Mouse (Mus musculus) hindbrain, embryonic 15.5 days (tissue): Measurements from ENCODE around the gene Gna12. TPM values are rescaled to one million over a fixed set of nuclear protein-coding genes. Genes with fewer than 3 reads are reported as not detected.

Source experiments
- ATAC-seq: fragments of 200-750 bp; cut with Nextera tagmentation; 2 replicates; pipeline ENCODE4 v1.8.0; 2017; ENCODE audit warnings: low read depth, moderate number of reproducible peaks, moderate TSS enrichment; ENCODE audit not compliant: low FRiP score
- H3K27ac ChIP-seq: fragments of 300-500 bp; sonication (generic); replicated peaks from 2 replicates; pipeline ENCODE4 v1.5.1; 2015; ENCODE audit warnings: mild to moderate bottlenecking, inconsistent platforms
- H3K27me3 ChIP-seq: fragments of 300-500 bp; sonication (generic); 2 replicates; pipeline ENCODE4 v1.6.1; 2015; ENCODE audit warnings: control low read depth, inconsistent platforms
- H3K36me3 ChIP-seq: fragments of 300-500 bp; sonication (generic); 2 replicates; pipeline ENCODE4 v1.6.1; 2015; ENCODE audit warnings: control low read depth, inconsistent platforms
- H3K4me1 ChIP-seq: fragments of 300-500 bp; sonication (generic); replicated peaks from 2 replicates; pipeline ENCODE4 v1.6.1; 2015; ENCODE audit warnings: control low read depth, inconsistent platforms
- H3K4me2 ChIP-seq: fragments of 300-500 bp; sonication (generic); 2 replicates; pipeline ENCODE4 v1.6.1; 2015; ENCODE audit warnings: moderate library complexity, mild to moderate bottlenecking, inconsistent platforms
- H3K4me3 ChIP-seq: fragments of 300-500 bp; sonication (generic); 2 replicates; pipeline ENCODE4 v1.5.1; 2015; ENCODE audit warnings: mild to moderate bottlenecking, inconsistent platforms
- H3K9ac ChIP-seq: fragments of 300-500 bp; sonication (generic); 2 replicates; pipeline ENCODE4 v1.6.1; 2015; ENCODE audit warnings: inconsistent platforms
- H3K9me3 ChIP-seq: fragments of 300-500 bp; sonication (generic); 2 replicates; pipeline ENCODE4 v1.6.1; 2016; ENCODE audit warnings: control low read depth, inconsistent platforms
- WGBS: fragments of 180-500 bp; shearing (Covaris S2); methylation state at CpG from one replicate; pipeline ENCODE4 v1.1.7; 2015; 5-methylcytosine and 5-hydroxymethylcytosine counted together
- polyA plus RNA-seq: library from polyadenylated mRNA; unstranded; fragments of >200 nt; fragmentation: Nextera tagmentation; extraction: Ambion mirVana; gene quantifications from 2 replicates; pipeline ENCODE4 v1.2.1, GENCODE M21; 2015

The Gna12 gene
- polyA plus RNA-seq, 1 experiment from 2014 or later, result 70.0 TPM

DNA sequence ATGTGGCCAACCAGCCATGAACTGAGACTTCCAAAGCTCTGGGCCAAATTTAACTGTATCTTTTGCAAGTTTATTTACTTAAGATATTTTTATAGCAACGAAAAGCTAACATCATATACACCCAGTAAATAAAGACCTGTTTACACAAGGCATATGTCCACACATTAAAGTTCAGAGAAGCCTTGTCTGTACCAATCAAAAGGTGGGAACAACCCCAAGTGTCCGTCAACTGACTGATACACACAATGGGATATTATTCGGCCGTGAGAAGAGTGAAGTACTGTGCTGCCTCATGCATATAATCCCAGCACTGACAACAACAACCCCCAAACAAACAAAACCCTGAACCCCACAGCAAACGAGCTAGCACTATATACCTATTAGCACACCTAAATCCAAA lies 18.2 kb downstream of the Gna12 start:
- 63% methylated on average over 5 of the region's 5 CpGs for WGBS
- H3K27ac ChIP-seq, result no peak overlapping the region
- no peak overlapping the region for H3K4me3 ChIP-seq
- H3K27me3 ChIP-seq, result no peaks in the 10 kb centered on the region
- no peak for ATAC-seq
- no peak overlapping the region for H3K4me2 ChIP-seq
- peaks cover 51% of the 10 kb centered on the region for H3K4me1 ChIP-seq
- no peaks in the 10 kb centered on the region for H3K9me3 ChIP-seq
- H3K36me3 ChIP-seq, result no peaks in the 10 kb centered on the region
- H3K9ac ChIP-seq, result no peak overlapping the region

DNA sequence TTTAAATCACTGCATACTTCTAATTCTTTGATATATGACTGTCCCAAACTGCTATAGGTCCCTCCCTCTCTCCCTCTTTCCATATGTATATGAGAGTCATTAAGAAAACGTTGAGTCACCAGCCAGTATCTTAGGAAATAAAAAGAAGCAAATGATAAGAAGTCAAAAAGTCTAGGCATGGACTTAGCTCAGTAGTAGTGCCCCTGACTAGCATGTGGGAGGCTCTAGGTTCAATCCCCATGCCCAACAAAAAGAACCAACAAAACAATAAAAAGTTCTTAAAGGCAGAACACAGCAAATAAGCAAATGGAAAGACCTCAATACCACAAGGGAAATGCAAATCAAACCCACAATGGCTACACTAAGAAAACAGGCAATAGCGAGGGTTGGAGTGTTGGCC lies 18.8 kb downstream of the Gna12 start:
- no peaks in the 10 kb centered on the region for H3K36me3 ChIP-seq
- no peaks in the 10 kb centered on the region for H3K27me3 ChIP-seq
- H3K4me2 ChIP-seq, result no peak overlapping the region
- no peak overlapping the region for H3K27ac ChIP-seq
- peaks cover 58% of the 10 kb centered on the region for H3K4me1 ChIP-seq
- ATAC-seq, result no peak
- H3K4me3 ChIP-seq, result no peak overlapping the region
- 52% methylated on average over 2 of the region's 2 CpGs for WGBS
- no peak overlapping the region for H3K9ac ChIP-seq
- no peaks in the 10 kb centered on the region for H3K9me3 ChIP-seq

DNA sequence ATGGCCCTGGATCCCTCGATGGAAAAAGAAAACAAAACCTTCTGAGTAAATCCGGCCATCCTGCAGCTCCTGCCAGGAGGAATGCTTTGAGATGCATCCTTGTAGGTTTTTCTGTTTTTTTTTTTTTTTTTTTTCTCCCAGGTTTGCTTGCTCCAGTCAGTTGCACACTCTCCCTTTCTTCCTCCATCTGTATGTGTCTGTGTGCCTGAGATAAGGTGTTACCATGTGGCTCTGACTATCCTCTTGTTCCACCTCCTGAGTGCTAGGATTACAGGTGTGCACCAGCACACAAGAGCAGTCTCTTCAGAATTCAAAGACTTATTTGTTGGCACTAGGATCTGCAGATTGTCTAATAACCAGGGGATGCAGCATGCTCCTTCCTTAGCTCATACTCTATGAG lies 23.3 kb downstream of the Gna12 start:
- H3K36me3 ChIP-seq, result no peaks in the 10 kb centered on the region
- no peak overlapping the region for H3K27ac ChIP-seq
- WGBS, result 65% methylated on average over 2 of the region's 2 CpGs
- no peak for ATAC-seq
- no peak overlapping the region for H3K9ac ChIP-seq
- H3K9me3 ChIP-seq, result no peaks in the 10 kb centered on the region
- no peaks in the 10 kb centered on the region for H3K27me3 ChIP-seq
- H3K4me3 ChIP-seq, result no peak overlapping the region
- H3K4me2 ChIP-seq, result no peak overlapping the region
- H3K4me1 ChIP-seq, result peaks cover 36% of the 10 kb centered on the region

DNA sequence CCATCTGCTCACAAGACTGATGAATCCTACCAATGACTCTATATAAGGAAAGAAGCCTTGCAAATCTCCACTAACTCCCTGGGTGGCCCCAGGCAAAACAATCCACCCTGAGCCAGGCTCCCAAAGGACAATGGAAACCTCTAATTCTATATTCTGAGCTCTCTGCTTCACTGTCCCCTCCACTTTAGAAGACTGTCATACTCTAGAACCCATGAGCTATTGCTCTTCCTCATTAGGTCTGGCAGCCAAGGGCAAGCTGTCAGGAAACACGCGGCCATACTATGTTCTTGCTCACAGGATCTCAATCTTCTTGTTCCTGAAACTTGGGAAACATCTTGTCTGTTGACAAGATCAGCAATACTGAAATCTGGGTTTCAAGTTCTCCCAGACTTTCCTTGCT lies 24.0 kb downstream of the Gna12 start:
- no peak overlapping the region for H3K27ac ChIP-seq

DNA sequence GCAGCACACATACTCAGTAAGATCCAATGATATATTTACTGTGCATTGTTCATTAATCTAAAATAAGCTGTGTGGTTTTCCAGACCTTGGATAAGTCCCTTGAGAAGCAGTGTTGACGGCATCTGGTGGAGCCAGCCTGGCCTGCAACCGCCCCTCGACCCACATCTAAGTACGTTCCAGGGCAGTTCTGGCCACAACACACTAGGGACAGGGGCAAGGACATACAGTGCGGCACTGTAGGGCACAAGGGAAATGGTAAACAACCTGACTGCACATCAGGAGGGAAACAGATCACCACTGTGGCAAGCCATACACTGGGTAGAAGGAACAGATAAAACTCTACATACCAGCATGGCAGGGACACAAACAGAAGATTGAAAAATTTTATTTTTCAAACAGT lies 28.4 kb downstream of the Gna12 start:
- H3K36me3 ChIP-seq, result no peaks in the 10 kb centered on the region
- no peak overlapping the region for H3K27ac ChIP-seq
- H3K9ac ChIP-seq, result no peak overlapping the region
- no peaks in the 10 kb centered on the region for H3K27me3 ChIP-seq
- no peak overlapping the region for H3K4me2 ChIP-seq
- peaks cover 35% of the 10 kb centered on the region for H3K4me1 ChIP-seq
- WGBS, result 68% methylated on average over 5 of the region's 5 CpGs
- H3K4me3 ChIP-seq, result no peak overlapping the region
- no peak for ATAC-seq
- no peaks in the 10 kb centered on the region for H3K9me3 ChIP-seq

More for the DNA sequence above, 24.0 kb downstream of the Gna12 start:
- peaks cover 30% of the 10 kb centered on the region for H3K4me1 ChIP-seq
- no peaks in the 10 kb centered on the region for H3K36me3 ChIP-seq
- no peaks in the 10 kb centered on the region for H3K9me3 ChIP-seq
- no peaks in the 10 kb centered on the region for H3K27me3 ChIP-seq
- no peak overlapping the region for H3K4me3 ChIP-seq
- 81% methylated on average over 2 of the region's 2 CpGs for WGBS
- no peak overlapping the region for H3K9ac ChIP-seq
- no peak overlapping the region for H3K4me2 ChIP-seq
- ATAC-seq, result no peak

DNA sequence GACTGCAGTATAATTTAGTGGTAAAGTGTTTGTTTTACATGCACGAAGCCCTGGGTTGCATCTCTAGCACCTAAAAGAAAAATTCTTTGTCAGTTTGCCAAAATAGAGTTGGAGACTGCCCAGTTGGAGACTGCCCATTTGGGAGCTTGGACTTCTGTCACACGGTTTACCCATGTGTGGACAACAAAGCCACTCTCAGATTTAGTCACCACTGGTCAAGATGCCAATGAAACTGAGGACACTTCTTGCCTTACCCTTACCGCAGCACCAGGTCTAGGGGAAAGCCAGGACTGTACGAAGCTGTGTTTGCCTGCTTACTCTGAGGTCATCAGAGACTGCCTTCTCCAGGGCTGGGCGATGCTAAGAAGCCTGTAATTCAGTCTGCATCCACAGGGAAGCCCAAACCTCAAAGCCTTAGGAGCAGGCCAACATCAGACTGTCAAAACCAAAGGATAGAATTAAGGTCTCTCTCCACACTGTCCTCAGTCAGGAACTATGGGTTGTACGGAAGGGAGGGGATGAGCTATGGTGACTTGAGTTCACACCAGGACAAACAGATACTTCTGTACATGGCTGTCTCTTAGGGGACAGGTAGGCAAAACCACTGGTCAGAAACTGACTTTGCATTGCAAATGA lies 29.8 kb downstream of the Gna12 start:
- H3K4me2 ChIP-seq, result no peak overlapping the region
- no peak overlapping the region for H3K27ac ChIP-seq
- ATAC-seq, result no peak
- no peaks in the 10 kb centered on the region for H3K9me3 ChIP-seq
- no peaks in the 10 kb centered on the region for H3K27me3 ChIP-seq
- H3K36me3 ChIP-seq, result no peaks in the 10 kb centered on the region
- WGBS, result 68% methylated on average over 6 of the region's 6 CpGs
- H3K4me1 ChIP-seq, result peaks cover 30% of the 10 kb centered on the region
- no peak overlapping the region for H3K4me3 ChIP-seq
- H3K9ac ChIP-seq, result no peak overlapping the region

DNA sequence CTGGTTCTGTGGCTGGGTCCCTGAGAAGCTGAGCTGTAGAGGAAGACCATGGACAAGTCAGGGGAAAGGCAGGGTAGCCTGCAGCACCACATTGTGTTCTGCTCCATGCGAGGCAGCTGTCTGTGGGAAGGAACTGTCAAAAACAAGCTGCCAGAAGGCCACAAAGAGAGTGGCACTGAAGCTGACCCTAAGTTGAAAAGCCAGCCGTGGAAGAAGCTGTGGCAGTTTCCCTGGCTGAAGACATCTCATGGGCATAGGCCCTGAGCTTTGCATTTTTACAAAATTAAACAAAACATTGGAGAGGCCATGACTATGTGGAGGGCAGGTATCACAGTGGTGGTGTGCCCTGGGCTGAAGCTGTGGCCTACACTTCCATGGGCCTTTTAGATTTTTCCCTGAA lies 31.0 kb downstream of the Gna12 start:
- WGBS, result 45% methylated on average over 2 of the region's 2 CpGs
- H3K4me1 ChIP-seq, result peaks cover 35% of the 10 kb centered on the region
- 0 out of 2 replicates have a peak overlapping the region, but pooled peaks have one; percentile 22 for H3K27ac ChIP-seq

DNA sequence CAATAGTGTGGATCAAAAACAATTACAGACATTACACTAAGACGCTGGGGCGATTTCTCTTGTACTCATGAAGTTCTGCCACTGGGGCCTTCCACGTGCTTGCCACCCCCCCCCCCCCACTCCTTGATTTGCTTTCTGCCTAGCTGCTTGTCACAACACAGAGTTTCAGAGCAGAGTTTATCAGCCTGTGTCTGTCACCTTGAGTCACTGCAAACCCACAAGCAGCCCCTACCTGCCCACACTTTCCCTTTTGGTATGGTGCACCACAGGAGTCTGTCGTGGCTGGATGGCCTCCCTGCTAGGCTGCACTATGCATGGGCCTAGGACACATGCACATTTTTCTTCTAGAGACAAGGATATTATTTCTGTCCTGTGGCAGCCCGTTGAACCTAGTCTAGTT lies 31.5 kb downstream of the Gna12 start:
- H3K4me2 ChIP-seq, result no peak overlapping the region
- 0 out of 2 replicates have a peak overlapping the region, but pooled peaks have one; percentile 22 for H3K27ac ChIP-seq
- H3K9ac ChIP-seq, result no peak overlapping the region
- no peaks in the 10 kb centered on the region for H3K36me3 ChIP-seq
- no peak for ATAC-seq
- no peaks in the 10 kb centered on the region for H3K9me3 ChIP-seq
- WGBS, result 71% methylated on average over 5 of the region's 5 CpGs
- peaks cover 33% of the 10 kb centered on the region for H3K4me1 ChIP-seq
- no peak overlapping the region for H3K4me3 ChIP-seq
- H3K27me3 ChIP-seq, result no peaks in the 10 kb centered on the region

More for the DNA sequence above, 31.0 kb downstream of the Gna12 start:
- no peak overlapping the region for H3K9ac ChIP-seq
- no peaks in the 10 kb centered on the region for H3K27me3 ChIP-seq
- no peak overlapping the region for H3K4me3 ChIP-seq
- no peak for ATAC-seq
- H3K9me3 ChIP-seq, result no peaks in the 10 kb centered on the region
- H3K36me3 ChIP-seq, result no peaks in the 10 kb centered on the region
- no peak overlapping the region for H3K4me2 ChIP-seq

DNA sequence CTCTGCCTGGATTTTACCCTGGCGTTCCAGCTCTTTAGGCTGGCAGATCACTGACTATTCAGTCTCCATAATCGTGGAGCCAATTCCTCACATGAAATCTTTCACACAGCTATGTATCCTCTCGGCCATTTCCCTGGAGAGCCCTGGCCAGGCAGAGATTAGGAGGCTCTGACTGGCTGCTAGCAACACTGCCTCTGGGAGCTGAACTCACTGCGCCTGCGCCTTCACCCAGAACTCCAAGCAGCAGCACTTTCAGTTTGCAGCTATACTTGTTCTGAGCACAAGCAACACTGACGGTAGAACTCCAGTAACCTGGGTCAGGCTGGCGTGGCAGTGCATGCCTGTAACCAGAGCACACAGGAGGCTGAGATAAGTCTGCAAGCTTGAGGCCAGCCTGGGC lies 32.1 kb downstream of the Gna12 start:
- H3K4me2 ChIP-seq, result no peak overlapping the region
- WGBS, result 66% methylated on average over 7 of the region's 7 CpGs
- no peaks in the 10 kb centered on the region for H3K36me3 ChIP-seq
- no peaks in the 10 kb centered on the region for H3K9me3 ChIP-seq
- no peak overlapping the region for H3K9ac ChIP-seq
- ATAC-seq, result no peak
- peak overlapping the region; percentile 36; the same call in 1 of the 2 replicates for H3K27ac ChIP-seq
- peaks cover 39% of the 10 kb centered on the region for H3K4me1 ChIP-seq
- no peak overlapping the region for H3K4me3 ChIP-seq
- H3K27me3 ChIP-seq, result no peaks in the 10 kb centered on the region

DNA sequence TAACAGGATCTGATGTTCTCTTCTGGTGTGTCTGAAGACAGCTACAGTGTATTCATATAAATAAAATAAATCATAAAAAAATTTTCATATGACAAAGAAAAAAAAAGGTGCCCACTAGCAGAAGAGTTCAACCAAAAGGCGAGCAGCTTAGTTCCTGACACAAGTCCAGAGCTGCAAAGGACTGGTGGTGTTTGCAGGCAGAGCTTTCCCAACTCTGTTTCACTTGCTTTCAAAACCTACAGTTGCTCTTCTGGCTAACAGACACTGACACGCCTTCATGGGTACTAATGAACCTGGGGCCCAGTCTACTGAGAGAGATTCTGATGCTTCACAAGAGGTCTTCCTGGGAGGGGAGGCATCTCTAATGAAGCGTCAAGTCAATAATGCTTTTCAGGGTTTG lies 34.2 kb downstream of the Gna12 start:
- H3K4me1 ChIP-seq, result peaks cover 60% of the 10 kb centered on the region
- no peak overlapping the region for H3K4me3 ChIP-seq
- no peaks in the 10 kb centered on the region for H3K36me3 ChIP-seq
- no peaks in the 10 kb centered on the region for H3K27me3 ChIP-seq
- ATAC-seq, result no peak
- H3K4me2 ChIP-seq, result no peak overlapping the region
- H3K27ac ChIP-seq, result no peak overlapping the region
- 65% methylated on average over 3 of the region's 3 CpGs for WGBS
- H3K9ac ChIP-seq, result no peak overlapping the region
- H3K9me3 ChIP-seq, result no peaks in the 10 kb centered on the region

DNA sequence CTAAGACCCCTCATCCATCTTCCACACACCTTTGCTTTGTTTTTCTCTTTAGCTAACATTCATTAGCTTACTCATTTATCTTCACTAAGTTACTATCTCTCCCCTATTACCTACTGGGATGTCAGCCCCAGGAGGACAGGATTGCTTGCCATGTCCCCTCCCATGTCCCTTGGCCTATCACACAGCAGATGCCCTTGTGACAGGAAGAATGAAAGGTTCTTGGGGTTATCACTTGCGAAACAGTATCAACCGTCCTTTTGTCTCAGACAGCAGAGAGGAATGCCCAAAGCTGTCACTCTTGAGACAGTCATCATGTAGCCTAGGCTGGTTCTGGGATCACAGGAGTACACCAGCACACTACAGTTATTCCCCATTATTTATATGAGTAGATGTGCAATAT lies 35.1 kb downstream of the Gna12 start:
- no peaks in the 10 kb centered on the region for H3K36me3 ChIP-seq
- ATAC-seq, result no peak
- H3K27ac ChIP-seq, result 0 out of 2 replicates have a peak overlapping the region, but pooled peaks have one; percentile 46
- no peaks in the 10 kb centered on the region for H3K27me3 ChIP-seq
- no peaks in the 10 kb centered on the region for H3K9me3 ChIP-seq
- no peak overlapping the region for H3K4me3 ChIP-seq
- 53% methylated on average over 2 of the region's 2 CpGs for WGBS
- no peak overlapping the region for H3K4me2 ChIP-seq
- peaks cover 65% of the 10 kb centered on the region for H3K4me1 ChIP-seq
- H3K9ac ChIP-seq, result no peak overlapping the region

DNA sequence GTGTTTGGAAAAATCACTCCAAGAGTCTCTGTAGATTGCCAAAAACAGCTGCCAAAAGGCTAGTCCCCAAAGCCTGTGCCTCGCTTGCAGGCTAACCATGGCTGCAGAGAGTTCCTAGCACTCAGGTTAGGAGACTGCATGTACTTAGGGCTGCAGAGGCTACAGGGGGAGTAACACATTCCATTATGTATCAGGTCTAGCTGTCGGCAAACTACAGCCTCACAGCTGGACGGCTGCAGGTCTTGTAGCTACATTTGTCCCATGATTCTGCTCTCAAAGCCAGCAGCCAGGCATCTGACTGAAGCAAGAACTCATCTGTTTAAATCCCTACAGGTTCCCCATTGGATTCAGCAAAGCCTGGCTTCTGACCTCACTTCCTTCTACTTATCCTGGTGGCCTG lies 35.5 kb downstream of the Gna12 start:
- Histone ChIP-seq H3K4me1 (peaks cover 68% of the 10 kb centered on the region), H3K4me2 (no peak overlapping the region), H3K9ac (no peak overlapping the region), H3K27me3 (no peaks in the 10 kb centered on the region), H3K4me3 (no peak overlapping the region), H3K9me3 (no peaks in the 10 kb centered on the region), H3K27ac (0 out of 2 replicates have a peak overlapping the region, but pooled peaks have one; percentile 46), H3K36me3 (no peaks in the 10 kb centered on the region)
- WGBS, result 43% methylated on average over 3 of the region's 3 CpGs
- ATAC-seq, result no peak

DNA sequence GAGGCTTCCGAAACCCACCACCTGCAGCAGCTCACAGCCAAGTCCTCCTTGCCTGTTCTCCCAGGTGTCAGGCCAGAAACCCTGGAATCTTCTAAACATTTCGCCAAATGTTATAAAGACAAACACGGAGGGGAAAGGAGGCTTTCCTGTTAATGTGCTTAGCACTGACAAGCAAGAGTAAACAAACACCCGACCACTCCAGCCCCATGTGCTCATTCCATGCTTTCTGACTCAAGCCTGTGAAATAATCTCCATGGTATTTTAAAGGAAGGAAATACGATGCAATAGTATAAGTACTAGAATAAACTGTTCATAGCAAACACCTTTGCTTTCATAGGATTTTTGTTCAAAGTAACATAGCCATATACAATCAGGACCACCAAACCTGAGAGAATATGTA lies 38.0 kb downstream of the Gna12 start:
- WGBS, result 51% methylated on average over 5 of the region's 5 CpGs
- peaks cover 65% of the 10 kb centered on the region for H3K4me1 ChIP-seq
- H3K9me3 ChIP-seq, result no peaks in the 10 kb centered on the region
- peak overlapping the region; percentile 84 for H3K27ac ChIP-seq
- H3K4me3 ChIP-seq, result no peak overlapping the region
- no peaks in the 10 kb centered on the region for H3K36me3 ChIP-seq
- H3K4me2 ChIP-seq, result no peak overlapping the region
- H3K9ac ChIP-seq, result no peak overlapping the region
- H3K27me3 ChIP-seq, result no peaks in the 10 kb centered on the region
- no peak for ATAC-seq
